Mouse (Mus musculus): Measurements from ENCODE around the gene Bcdin3d.

The Bcdin3d gene

DNA sequence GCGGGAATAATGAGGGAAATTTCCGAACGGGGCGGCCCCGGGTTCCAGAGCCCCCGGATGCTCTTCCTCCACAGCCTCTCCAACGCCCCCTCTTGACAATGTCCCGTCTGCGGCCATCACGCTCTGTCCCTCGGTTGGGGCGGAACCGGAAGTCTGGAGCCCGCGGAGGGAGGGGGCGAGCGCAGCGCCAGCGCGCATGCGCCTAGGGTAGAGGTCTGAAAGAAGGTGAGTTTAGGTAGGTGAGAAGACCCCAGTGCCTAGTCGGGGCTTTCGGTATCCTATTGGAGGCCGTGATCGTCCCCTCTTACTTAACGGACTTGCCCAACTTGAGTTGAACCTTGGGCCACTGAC lies at the start of gene Bcdin3d:
TSS of gene Bcdin3d (minus strand) at position 155 of the 351 bp plus-strand sequence.
- peak; percentile 86 to 89 for DNase-seq

DNA sequence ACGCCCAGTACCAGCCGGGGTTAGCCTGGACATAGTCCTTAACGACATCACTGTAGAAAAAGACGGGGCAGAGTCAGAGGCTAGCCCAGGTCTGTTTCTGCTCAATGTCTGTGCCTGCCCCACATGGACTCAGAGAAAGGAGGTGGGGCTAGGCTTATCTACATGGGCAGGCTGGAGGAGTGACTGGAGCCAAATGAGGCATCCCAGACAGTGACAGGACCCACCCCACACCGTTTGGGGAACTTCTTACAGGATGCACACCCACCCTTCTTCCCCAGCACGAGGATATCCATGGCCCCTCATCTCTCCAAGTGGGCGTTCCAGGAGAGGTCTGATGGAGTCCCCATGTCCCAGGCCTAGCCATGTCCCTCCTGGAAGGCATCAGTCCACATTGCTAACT lies 45.8 kb upstream of the Bcdin3d start:
- DNase-seq: no peak

DNA sequence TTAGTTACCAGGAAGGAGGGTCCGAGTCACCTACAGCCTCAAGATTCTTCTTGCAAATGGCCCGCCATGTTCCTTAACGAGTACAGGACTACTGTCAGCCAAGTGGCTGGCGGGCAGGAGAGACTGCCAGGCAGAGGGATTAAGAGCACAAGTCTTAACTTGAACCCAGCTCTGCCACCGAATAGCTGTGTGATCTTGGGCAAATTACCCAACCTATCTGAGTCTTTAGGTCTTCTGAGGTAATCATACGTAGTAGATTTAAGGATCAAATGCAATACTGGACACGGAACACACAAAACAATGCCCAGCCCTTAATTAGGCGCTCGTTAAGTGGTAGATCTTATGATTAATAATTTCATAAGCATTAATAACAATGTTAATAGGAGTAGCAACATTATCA lies 45.1 kb upstream of the Bcdin3d start:
- DNase-seq: no peak

DNA sequence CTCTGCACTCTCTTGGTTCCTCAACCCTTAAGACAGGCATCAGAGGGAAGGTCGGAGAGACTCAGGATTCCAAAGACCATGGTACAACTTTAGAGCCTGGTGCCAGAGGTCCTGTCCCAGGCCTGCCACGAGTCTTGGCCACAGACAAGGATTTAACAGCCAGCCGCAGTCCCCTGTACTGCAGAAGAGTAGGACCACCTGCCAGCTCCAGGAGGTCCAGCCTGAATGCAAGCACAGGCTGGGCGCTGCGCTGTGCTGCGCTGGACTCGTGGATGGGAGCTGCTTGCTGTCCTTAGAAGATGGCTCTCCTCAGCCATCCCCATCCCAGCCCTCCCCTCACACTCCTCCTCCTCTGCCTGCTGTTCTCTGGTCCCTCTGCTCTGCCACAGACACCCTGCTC lies 43.2 kb upstream of the Bcdin3d start:
- DNase-seq: no peak

DNA sequence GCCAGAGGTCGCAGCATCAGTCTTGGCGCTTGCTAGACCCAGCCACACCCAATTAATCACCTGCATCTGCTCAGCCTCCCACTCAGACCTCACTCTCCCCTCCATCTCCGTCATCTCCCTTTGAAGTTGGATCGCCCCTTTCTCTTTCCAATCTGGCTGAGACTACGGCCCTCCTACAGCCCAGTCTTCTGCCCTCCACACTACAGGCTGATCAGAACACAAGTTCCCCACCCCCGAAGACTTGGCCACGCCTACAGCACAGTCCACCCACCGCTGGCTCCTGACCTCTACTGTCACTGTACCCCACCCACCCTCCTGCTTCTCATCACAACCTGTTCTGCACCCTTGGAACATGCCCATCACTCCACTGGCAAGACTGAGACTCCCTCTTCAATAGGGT lies 42.2 kb upstream of the Bcdin3d start:
- DNase-seq: no peak

DNA sequence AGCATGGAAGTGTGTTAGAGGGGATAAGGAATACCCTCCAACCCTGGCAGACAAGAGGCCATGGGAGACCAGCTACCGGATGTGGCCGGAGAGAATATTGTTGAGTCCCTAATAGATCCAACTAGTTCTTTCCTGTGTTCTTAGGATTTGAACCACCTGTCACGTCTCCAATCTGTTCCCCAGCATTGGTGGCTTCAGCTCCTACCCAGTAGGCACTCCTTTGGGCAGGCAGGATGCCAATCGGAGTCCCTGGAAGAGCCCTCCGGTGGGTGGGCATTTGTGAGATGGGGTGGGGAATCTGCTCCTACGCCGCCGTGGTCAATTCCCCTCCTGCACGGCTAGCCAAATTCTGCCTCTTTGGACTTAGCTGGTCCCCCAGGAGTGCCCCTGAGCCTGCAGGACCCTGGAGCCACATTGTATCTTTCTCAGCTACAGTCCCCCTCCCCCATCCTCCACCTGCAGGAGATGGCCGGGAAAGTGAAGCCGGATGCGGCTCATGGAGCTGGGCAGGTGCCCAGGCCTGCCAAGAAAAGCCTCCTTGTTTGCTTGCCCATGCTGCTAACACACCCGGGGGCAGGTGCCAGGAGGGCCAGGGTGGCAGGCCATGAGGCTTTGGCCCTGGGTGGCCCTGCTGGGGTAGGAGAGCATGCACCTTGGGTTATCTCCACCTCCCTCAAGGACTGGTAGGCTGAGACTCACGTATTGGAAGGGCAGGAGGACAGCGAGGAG lies 37.4 kb upstream of the Bcdin3d start:
- no peak for DNase-seq

DNA sequence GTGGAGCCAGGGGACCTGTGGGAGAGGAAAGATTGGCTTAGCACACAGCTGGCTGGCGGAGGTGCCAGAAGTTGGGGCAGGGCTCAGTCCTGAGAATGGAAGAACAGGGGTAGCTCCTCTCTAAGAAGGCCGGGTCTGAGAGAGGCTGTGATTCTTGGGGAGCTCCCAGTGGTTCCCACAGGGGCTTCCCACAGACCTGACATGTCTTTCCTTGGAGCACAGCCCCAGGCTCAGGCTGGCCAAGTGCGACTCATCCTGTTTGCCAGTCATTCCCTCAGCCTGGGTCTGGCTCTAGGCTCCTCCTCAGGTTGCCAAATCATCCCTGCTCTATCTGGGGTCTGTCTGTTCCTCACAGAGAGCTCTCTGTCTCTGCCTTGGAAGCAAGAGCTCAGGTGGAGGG lies 36.1 kb upstream of the Bcdin3d start:
- no peak for DNase-seq

DNA sequence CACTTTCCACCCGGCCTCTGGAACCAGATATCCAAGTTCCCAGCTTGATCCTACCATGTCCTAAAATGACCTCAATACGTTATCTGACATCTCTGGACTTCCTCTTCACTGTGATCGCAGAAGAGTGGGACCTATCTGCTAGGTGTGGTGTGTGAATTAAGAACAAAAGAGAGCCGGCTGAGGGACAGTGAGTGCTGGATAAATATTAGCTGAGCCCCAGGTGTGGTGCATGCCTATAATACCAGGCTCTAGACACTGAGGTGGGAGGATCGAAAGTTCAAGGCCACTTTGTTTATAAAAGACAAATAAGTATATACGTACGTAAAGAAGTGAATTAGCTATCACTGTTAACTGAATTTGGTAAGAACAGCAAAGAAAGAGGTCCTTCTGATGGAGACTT lies 35.3 kb upstream of the Bcdin3d start:
- DNase-seq: no peak

DNA sequence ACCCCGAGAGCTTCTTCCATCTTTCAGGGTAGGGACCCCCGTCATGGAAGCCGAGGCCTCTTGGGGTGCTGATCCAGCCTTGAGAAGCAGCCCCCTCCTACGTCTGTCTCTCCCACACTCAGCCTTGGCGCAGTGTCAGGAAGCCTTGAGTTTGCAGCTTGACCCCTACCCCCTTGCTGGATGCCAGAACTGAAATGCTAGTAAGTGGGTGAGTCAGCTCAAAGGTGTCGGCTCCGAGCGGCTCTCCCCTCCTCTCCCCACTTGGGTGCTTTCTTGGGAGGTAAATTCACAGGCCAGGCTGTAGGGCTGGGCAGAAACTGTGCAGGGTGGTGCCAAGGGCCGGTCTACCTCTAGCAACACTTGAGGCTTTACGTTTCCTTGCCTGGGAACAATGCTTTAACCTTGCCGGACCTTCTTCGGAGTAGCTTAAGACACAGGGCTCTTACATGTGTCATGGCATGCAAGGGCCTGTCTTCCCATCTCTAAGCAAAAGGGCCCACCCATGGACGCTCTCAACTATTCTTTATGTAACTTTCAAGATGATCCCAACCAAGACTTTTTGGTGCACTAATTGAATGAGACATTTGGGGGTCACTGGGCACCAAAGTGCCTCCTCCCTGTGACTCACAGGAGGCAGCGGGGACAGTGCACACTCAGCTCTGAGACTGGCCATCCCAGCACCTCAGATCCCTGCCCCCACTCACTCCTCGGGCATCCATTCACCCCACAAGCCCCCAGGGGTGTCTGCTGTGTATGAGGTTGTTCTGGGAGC lies 31.0 kb upstream of the Bcdin3d start:
- no peak for DNase-seq

DNA sequence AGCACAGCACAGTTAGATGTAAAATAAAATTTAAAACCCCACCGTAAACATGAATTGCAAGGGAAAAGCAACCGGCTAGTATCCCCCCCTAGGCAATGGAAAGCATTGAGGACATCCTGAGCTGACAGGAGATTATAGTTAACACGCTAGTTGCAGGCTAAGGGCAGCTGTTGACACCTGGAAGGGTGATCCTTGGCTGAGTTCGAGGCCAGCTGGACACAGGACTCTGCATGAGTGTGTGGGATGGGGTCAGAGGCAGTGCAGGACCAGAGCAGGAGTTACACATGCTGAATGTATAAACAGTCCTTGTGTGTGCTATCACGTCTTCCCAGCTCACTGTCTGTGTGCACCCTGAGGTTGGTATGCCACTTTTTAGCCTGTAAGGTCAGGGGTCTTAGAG lies 28.7 kb upstream of the Bcdin3d start:
- DNase-seq: no peak

DNA sequence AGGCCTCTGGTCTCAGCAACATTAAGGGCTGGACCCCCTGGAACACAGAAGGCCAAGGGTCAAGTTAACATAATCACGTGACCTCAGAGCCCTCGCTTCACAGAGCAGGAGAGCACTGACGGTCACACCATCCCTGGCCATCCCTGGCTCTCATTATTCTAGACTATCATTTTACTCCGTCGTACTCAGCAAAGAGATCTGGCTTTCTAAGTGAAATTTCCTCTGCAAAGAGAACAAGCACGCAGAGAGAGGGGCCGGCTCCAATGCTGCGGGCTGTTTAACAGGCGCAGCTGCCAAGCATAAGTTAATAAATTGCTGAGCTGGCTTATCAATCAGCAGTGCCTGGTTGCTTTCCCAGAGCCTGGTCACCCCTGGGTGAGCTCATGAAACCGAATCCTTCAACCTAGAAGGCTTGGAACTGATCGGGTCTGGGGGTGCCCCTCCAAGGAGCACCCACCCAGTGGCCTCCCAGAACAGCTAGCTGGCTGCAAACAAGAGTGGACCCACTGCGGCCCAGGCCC lies 27.8 kb upstream of the Bcdin3d start:
- DNase-seq: no peak

DNA sequence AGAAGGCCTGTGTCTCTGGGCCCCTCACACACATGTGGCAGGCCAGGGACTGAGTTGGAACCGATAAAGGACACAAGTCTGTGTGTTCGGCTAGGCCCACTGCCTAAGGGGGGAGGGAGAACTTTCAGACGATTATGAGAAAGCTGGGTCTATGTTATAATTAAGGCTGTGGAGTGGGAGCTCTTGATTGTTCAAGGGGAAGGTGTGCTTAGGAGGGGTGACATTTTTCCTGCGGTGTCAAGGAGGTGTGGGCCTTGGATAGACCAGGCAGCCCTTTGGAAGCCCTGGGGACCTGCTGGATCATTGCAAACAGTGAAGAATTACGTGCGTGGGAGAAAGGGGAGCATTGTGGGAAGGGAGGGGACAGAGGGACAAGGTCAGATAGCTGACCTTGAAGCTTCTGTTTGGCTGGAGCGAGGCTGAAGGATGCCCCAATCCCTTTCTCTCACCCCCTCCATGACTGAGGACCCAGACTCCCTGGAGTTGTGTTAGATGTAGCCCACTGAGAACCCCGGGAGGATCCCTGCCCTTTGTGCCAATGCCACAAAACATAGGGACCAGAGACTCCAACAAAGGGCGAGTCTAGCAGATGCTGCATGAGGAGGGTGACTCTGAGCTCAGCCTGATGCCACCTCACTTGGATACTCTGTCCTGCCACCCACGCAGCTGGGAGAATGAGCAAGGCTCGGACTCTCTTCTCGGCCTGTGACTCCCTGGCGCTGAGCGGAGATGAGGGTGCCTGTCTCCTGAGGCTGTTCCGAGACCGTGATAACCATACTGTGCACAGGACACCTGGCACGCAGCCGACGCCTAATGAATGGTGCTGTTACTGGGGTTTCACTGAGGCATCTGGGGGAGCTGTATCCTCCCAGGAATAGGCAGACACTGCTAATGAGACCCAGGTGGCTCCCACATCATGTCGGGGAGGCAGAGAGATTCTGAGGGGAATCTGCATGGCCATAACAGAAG lies 27.0 kb upstream of the Bcdin3d start:
- no peak for DNase-seq

DNA sequence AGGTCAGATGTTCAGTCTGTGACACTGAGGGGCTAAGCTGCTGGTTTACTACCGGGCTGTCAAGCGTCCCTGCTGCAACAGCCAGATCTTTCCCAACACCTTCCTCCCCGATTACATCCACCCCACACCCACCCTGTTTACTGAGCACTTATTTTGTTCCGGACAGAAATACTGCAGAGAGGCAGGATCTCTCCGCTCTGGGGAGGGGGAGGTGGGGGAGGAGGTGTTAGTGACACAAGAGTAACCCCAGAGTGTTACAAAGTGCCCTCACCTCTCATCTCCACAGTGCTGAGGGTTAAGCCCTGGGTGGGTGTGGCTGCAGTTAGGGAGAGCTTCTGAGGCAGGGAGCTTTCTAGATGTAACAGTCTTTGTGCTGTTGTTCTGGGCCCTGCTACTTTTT lies 25.8 kb upstream of the Bcdin3d start:
- DNase-seq: no peak

DNA sequence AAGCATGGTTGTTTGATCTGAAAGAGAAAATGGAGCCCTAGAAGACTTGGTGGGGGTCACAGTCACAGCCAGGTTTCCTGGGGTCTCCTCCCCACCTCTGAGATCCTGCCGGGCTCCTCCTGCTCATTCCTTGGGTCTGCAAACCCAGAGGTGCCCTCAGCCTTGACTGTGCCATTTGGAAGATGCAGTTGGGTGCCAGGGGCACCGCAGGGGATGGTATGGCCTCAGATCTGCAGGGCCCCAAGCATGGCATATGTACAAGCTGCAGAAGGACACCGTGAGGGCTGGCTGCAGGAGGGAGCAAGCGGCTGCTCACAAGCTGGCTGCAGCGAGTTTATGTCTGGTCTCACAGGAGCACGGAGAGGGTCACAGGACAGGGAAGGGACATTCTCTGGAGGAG lies 25.2 kb upstream of the Bcdin3d start:
- no peak for DNase-seq

DNA sequence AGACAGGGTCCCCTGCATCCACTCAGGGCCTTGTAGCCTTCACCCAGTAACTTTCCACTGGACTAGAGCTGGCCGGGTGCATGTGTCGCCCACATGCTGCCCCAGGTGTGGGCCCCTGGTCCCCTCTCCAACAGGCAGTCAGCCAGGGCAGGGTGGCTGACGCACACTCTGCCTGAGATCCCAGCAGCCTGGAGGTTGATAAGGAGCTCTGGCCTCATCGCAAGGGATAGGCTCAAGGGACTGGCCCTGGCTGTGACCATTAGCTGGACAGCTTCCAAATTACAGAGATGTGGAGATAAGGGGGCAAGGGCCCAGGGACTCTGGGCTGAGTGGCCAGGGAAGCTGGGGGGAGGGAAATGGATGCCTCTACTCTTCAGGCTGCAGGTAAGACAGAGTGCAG lies 24.3 kb upstream of the Bcdin3d start:
- DNase-seq: no peak

DNA sequence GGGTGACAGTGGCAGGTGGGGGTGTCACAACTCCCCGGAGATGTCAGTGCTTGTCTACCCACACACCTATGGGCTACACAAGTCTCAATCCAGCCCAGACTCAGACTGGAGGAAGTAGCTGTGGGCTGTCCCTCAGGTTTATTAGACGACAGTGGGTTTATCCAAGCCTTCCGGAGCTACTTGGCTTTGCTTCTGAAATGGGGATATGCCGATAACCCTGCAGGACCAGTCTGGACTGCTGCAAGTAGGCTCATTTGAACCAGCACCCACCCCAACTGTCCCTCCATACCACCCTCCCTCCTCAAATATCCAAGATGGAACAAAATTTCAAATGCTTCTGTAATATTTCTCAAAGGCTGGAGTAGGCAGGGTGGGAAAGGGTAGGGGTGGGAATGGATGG lies 23.8 kb upstream of the Bcdin3d start:
- DNase-seq: no peak

DNA sequence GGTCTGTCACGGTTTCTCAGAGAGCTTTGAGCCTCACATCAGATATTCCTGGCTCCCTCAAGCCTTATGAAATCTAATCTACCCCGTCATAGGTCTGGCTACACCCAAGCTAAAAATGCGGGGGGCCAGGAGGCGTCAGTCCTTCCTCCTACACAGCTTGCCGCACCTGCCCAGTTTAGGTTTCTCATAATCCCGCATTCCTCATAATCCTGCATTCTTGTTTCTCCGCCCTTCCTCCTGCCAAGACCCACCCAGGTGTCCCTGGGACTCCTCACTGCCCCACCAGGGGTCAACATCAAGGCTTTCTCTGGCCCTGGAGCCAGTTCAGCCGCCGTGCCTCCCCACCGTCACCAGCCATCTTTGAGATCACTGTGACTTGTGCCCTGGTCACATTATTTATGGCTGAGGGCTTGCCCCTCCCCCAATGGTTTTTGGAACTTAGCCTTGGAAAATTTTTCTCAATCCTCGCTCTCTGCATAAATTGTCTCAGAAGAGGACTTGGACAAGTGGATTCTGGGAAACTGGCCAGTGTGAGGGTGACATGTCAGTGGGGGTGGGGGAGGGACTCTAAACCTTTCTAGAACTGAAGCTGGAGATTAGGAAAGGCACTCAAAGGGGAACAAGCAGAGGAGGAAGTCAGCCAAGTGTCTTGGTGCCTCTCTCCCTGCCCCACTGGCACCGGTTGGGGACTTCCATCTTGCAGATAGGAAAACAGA lies 23.2 kb upstream of the Bcdin3d start:
- DNase-seq: no peak

DNA sequence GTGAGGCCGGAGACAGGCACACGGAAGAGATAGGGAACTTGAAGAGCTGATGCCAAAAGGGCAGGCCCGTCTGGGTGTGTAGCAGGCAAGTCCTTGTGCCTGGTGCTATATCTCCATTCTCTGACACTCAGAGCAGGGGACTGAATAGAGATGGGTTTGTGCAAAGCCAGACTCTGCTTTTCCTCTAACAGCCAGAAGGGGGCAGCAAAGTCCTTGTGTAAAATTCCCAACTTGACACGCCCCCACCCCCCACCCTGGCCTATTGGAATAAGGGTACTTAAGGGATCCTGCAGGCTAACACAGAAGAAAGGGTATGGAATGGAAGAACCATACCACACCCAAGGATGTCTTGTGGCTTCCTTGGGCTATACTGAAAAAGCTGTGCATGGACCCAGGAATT lies 22.5 kb upstream of the Bcdin3d start:
- DNase-seq: no peak

DNA sequence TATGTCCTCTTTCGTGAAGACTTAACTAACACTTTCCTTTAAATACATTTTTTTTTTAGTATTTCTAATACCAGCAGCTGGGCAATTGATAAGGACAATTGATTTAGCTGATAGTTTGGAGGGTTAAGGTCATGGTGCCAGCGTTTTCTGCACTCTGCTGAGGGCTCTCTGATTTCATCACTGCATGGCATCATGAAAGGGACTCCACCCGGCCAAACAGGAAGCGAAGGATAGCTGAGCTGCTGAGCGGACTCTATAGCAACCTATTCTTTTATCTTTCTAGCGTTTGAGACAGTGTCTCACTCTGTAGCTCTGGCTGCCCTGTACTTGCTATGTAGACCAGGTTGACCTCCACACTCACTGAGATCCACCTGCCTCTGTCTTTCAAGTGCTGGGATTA lies 10.2 kb upstream of the Bcdin3d start:
- DNase-seq: no peak

DNA sequence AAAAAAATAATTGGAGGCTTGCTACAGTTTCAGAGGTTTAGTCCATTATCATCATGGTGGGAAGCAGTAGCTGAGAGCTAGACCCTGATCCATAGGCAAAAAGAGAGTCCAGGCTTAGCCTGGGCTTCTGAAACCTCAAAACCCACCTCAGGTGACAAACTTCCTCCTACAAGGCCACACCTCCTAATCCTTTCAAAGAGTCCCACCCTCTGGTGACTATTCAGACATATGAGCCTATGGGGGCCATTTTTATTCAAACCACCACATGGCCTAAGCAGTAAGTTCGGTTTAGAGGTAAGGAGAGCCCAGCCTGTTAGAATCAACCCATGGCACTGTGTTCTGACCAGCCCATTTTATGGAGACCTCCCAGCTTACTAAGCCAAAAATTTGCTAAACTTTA lies 1.3 kb upstream of the Bcdin3d start:
- no peak for DNase-seq

DNA sequence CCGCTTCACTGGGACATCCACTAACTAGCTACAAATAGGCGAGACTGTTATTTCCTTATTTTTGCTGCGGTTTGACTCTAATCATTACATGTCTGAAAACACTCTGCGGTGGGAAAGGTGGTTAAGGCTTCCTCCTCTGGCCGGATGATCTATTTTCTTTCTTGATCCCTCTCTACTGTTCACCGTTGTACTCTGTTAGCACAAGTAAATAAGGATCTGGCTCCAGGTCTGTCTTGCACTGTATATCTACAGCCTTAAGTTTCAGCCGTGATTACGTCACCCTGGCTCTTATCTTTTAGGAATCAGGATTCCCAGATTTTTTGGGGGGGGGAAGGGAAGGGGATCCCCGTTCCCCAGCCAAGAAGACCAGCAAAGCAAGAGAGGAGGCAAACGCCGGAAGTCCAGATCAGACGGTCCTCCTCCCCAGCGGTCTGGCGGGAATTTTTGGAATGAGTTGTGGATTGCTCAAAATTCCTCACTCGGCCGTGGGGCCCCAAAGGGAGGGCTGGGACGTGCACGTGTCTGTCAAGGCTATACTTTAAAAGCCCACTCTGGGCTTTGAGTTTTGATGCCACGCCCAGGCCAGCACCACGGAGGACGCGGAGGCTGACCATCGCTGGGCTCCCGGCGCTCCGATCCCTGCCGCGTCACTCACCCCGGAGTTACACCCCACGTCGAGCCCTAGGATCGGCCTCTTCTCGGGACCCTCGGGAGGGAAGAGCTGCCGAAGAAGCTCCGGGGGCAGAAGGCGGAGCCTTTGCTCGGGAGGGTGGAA lies 542 bp downstream of the Bcdin3d start:
- peak in 1 of 2 experiments; percentile 26 for DNase-seq

DNA sequence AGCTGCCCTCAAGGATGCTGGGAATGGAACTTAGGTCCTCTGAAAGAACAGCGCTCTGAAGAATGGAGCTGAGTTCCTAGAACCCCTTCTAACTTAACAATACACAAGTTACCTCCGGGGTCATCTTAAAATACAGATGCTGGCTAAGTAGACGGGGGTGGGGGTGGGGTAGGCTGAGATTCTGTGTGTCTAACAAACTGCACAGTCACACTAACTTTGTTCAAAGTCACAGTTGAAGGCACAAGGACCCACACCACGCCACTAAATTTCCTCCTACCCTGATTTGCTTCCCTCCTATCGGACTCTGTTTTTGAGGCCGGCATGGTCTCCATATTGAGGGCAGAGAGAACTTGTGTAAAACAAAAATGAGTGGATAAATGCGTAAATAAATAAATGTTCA lies 1.6 kb downstream of the Bcdin3d start:
- DNase-seq: no peak
